Mouse (Mus musculus) erythroid progenitor cell, adult 5-6 weeks (primary cell): ENCODE measurements around the gene 1700029P11Rik. TPM values are rescaled to one million over a fixed set of nuclear protein-coding genes. Genes with fewer than 3 reads are reported as not detected.

Experiments used
- ATAC-seq: replicated peaks from 2 replicates; pipeline ENCODE4 v1.8.0; 2016; ENCODE audit warnings: moderate number of reproducible peaks, mild to moderate bottlenecking, moderate TSS enrichment, inconsistent platforms; ENCODE audit not compliant: poor library complexity, low FRiP score, severe bottlenecking
- total RNA-seq, 2 experiments: library from RNA; stranded (forward) in 1 of 2; stranded (reverse) in 1 of 2; fragments of 150-400 nt in 1 of 2; fragments of 186-747, 209-891 nt in 1 of 2; gene quantifications; 2 replicates each; pipeline versions ENCODE4 v1.2.3 to v1.2.4; 2015 to 2017; ENCODE audit warnings: low replicate concordance in 2 of 2

The 1700029P11Rik gene
- total RNA-seq, 2 experiments from 2014 or later, result not detected

GRCm38 (mm10) chr15:81990549-81990948 is 10.2 kb downstream of the 1700029P11Rik start:
- peak; percentile 93 for ATAC-seq

- no peak for ATAC-seq
Measured at GRCm38 (mm10) chr15:81993992-81994391, 13.7 kb downstream of the 1700029P11Rik start.

GRCm38 (mm10) chr15:82004257-82004656 is 23.9 kb downstream of the 1700029P11Rik start:
- no peak for ATAC-seq

- ATAC-seq, result no peak
Measured at GRCm38 (mm10) chr15:82011947-82012346, 31.6 kb downstream of the 1700029P11Rik start.

- ATAC-seq, result no peak
Measured at GRCm38 (mm10) chr15:82014745-82015391, 34.5 kb downstream of the 1700029P11Rik start.

GRCm38 (mm10) chr15:82015392-82016100 is 35.2 kb downstream of the 1700029P11Rik start:
- ATAC-seq, result peak; percentile 35

GRCm38 (mm10) chr15:82016101-82016808 is 35.9 kb downstream of the 1700029P11Rik start:
- peak; percentile 94 for ATAC-seq

- ATAC-seq, result peak; percentile 5; the same call in 1 of the 2 replicates
Measured at GRCm38 (mm10) chr15:82016830-82017229, 36.5 kb downstream of the 1700029P11Rik start.

- no peak for ATAC-seq
Measured at GRCm38 (mm10) chr15:82017461-82017860, 37.1 kb downstream of the 1700029P11Rik start.

GRCm38 (mm10) chr15:82019288-82019687 is 38.9 kb downstream of the 1700029P11Rik start:
- no peak for ATAC-seq

GRCm38 (mm10) chr15:82022535-82023088 is 42.3 kb downstream of the 1700029P11Rik start:
- ATAC-seq, result no peak

- 0 out of 2 replicates have a peak, but pooled peaks have one; percentile 11 for ATAC-seq
Measured at GRCm38 (mm10) chr15:82023965-82024635, 43.8 kb downstream of the 1700029P11Rik start.

GRCm38 (mm10) chr15:82027276-82027675 is 46.9 kb downstream of the 1700029P11Rik start:
- ATAC-seq, result no peak

- ATAC-seq, result no peak
Measured at GRCm38 (mm10) chr15:82027726-82028125, 47.4 kb downstream of the 1700029P11Rik start.

Other genes with a start within 250 kb of the 1700029P11Rik start
- 4.6 and 7.2 TPM in 2 replicates for gene Zc3h7b, start 235.5 kb upstream of the 1700029P11Rik start, total RNA-seq (2015; ENCODE audit: low replicate concordance)
- gene Zc3h7b, start 235.5 kb upstream of the 1700029P11Rik start, total RNA-seq (2017; ENCODE audit: low replicate concordance), result 1.8 and 3.6 TPM in 2 replicates
- gene Rangap1, start 235.0 kb upstream of the 1700029P11Rik start, total RNA-seq (2015; ENCODE audit: low replicate concordance), result 103 and 106 TPM in 2 replicates
- gene Rangap1, start 235.0 kb upstream of the 1700029P11Rik start, total RNA-seq (2017; ENCODE audit: low replicate concordance), result 162 and 182 TPM in 2 replicates
- gene Tef, start 178.1 kb upstream of the 1700029P11Rik start, total RNA-seq (2015; ENCODE audit: low replicate concordance), result 1.7 and 3.2 TPM in 2 replicates
- 1.4 and 2.1 TPM in 2 replicates for gene Tef, start 178.1 kb upstream of the 1700029P11Rik start, total RNA-seq (2017; ENCODE audit: low replicate concordance)
- gene Tob2, start 121.7 kb upstream of the 1700029P11Rik start, total RNA-seq (2015; ENCODE audit: low replicate concordance), result 9.7 and 10.5 TPM in 2 replicates
- gene Tob2, start 121.7 kb upstream of the 1700029P11Rik start, total RNA-seq (2017; ENCODE audit: low replicate concordance), result 8.7 and 9.4 TPM in 2 replicates
- gene Phf5a, start 108.6 kb upstream of the 1700029P11Rik start, total RNA-seq (2015; ENCODE audit: low replicate concordance), result 49.0 and 58.3 TPM in 2 replicates
- 18.6 and 46.0 TPM in 2 replicates for gene Phf5a, start 108.6 kb upstream of the 1700029P11Rik start, total RNA-seq (2017; ENCODE audit: low replicate concordance)
- gene Aco2, start 108.2 kb upstream of the 1700029P11Rik start, total RNA-seq (2015; ENCODE audit: low replicate concordance), result 44.4 and 51.5 TPM in 2 replicates
- 72.2 and 113 TPM in 2 replicates for gene Aco2, start 108.2 kb upstream of the 1700029P11Rik start, total RNA-seq (2017; ENCODE audit: low replicate concordance)
- gene Polr3h, start 54.3 kb upstream of the 1700029P11Rik start, total RNA-seq (2015; ENCODE audit: low replicate concordance), result 1.1 and 6.7 TPM in 2 replicates
- 6.0 and 9.1 TPM in 2 replicates for gene Polr3h, start 54.3 kb upstream of the 1700029P11Rik start, total RNA-seq (2017; ENCODE audit: low replicate concordance)
- not detected in 2 replicates for gene Csdc2, start 43.8 kb upstream of the 1700029P11Rik start, total RNA-seq (2015; ENCODE audit: low replicate concordance)
- not detected in 2 replicates for gene Csdc2, start 43.8 kb upstream of the 1700029P11Rik start, total RNA-seq (2017; ENCODE audit: low replicate concordance)
- 17.6 and 18.0 TPM in 2 replicates for gene Pmm1, start 19.6 kb upstream of the 1700029P11Rik start, total RNA-seq (2015; ENCODE audit: low replicate concordance)
- gene Pmm1, start 19.6 kb upstream of the 1700029P11Rik start, total RNA-seq (2017; ENCODE audit: low replicate concordance), result 9.4 and 14.2 TPM in 2 replicates
- gene Xrcc6, start 7.3 kb downstream of the 1700029P11Rik start, total RNA-seq (2015; ENCODE audit: low replicate concordance), result 64.9 and 89.3 TPM in 2 replicates
- gene Xrcc6, start 7.3 kb downstream of the 1700029P11Rik start, total RNA-seq (2017; ENCODE audit: low replicate concordance), result 104 and 112 TPM in 2 replicates
- gene Desi1, start 53.3 kb downstream of the 1700029P11Rik start, total RNA-seq (2015; ENCODE audit: low replicate concordance), result 21.0 and 34.2 TPM in 2 replicates
- gene Desi1, start 53.3 kb downstream of the 1700029P11Rik start, total RNA-seq (2017; ENCODE audit: low replicate concordance), result 7.9 and 10.7 TPM in 2 replicates
- gene Snu13, start 67.1 kb downstream of the 1700029P11Rik start, total RNA-seq (2015; ENCODE audit: low replicate concordance), result 62.7 and 97.3 TPM in 2 replicates
- 46.7 and 52.1 TPM in 2 replicates for gene Snu13, start 67.1 kb downstream of the 1700029P11Rik start, total RNA-seq (2017; ENCODE audit: low replicate concordance)
- not detected in 2 replicates for gene 4930407I10Rik, start 78.6 kb downstream of the 1700029P11Rik start, total RNA-seq (2015; ENCODE audit: low replicate concordance)
- not detected in 2 replicates for gene 4930407I10Rik, start 78.6 kb downstream of the 1700029P11Rik start, total RNA-seq (2017; ENCODE audit: low replicate concordance)
- gene Mei1, start 89.5 kb downstream of the 1700029P11Rik start, total RNA-seq (2015; ENCODE audit: low replicate concordance), result not detected in 2 replicates
- not detected in 2 replicates for gene Mei1, start 89.5 kb downstream of the 1700029P11Rik start, total RNA-seq (2017; ENCODE audit: low replicate concordance)
- gene Ccdc134, start 147.4 kb downstream of the 1700029P11Rik start, total RNA-seq (2015; ENCODE audit: low replicate concordance), result 2.9 and 12.6 TPM in 2 replicates
- 5.5 and 5.8 TPM in 2 replicates for gene Ccdc134, start 147.4 kb downstream of the 1700029P11Rik start, total RNA-seq (2017; ENCODE audit: low replicate concordance)
- 40.7 and 42.9 TPM in 2 replicates for gene Srebf2, start 166.6 kb downstream of the 1700029P11Rik start, total RNA-seq (2015; ENCODE audit: low replicate concordance)
- 36.2 and 43.0 TPM in 2 replicates for gene Srebf2, start 166.6 kb downstream of the 1700029P11Rik start, total RNA-seq (2017; ENCODE audit: low replicate concordance)
- not detected in 2 replicates for gene Shisa8, start 232.3 kb downstream of the 1700029P11Rik start, total RNA-seq (2015; ENCODE audit: low replicate concordance)
- gene Shisa8, start 232.3 kb downstream of the 1700029P11Rik start, total RNA-seq (2017; ENCODE audit: low replicate concordance), result not detected in 2 replicates
- 13.4 and 15.5 TPM in 2 replicates for gene Tnfrsf13c, start 243.8 kb downstream of the 1700029P11Rik start, total RNA-seq (2015; ENCODE audit: low replicate concordance)
- 6.7 and 11.9 TPM in 2 replicates for gene Tnfrsf13c, start 243.8 kb downstream of the 1700029P11Rik start, total RNA-seq (2017; ENCODE audit: low replicate concordance)